Mouse (Mus musculus) ZHBTc4 (cell line): ENCODE data around the gene Rapgef3.
A peak's percentile ranks its signal among the peaks of the same experiment; 100 is the strongest.

ENCODE experiments used
- DNase-seq: peaks from one replicate; pipeline ENCODE4 v3.0.0-alpha.2; 2011; ENCODE audit warnings: low read depth, low spot score

Gene Rapgef3

DNA sequence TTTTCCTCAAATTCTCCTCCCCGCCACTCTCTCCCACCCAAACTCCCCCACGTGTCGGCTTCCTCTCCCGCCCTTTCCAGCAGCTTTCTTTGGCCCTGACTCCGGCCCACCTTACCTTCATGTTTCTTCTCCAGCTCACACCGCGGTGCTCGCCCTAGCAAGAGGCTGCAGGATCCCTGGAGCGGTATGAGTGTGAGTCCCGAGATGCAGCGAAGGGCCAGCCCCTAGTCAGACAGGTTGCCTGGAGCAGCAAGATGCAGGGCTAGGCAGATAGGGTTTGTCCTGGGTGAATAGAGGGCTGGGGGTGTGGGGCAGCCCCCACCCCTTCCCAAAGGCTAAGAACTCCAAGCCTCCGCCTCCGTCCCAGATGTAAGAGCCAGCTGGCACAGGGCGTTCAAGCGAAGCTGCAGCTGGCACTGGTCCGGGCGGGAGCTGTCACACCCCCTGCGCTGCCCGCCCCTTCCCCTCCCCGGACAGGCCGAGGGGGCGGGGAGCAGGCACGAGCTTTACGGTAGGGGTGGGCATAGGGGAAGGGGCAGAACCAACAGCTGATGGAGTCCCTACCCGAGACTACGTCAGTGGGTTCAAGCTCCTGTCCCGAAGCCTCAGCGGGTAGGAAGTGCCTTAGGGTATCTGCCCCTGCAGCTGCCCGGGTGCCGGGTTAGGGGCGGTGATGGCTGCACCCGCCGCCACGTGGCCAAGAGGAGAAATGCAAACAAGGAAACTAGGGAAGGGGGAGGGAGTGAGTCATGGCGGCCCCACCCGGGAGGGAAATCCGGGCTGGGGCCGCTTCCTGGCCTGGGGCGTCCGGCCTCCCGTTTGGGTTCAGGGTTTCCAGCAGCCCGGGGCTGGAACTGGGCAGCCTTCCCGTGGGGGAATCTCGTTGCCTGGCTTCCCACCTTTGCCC lies at the start of gene Rapgef3:
Rapgef3 (minus strand) TSS at position 693 of the 907 bp plus-strand sequence.
- peak; percentile 88 for DNase-seq

DNA sequence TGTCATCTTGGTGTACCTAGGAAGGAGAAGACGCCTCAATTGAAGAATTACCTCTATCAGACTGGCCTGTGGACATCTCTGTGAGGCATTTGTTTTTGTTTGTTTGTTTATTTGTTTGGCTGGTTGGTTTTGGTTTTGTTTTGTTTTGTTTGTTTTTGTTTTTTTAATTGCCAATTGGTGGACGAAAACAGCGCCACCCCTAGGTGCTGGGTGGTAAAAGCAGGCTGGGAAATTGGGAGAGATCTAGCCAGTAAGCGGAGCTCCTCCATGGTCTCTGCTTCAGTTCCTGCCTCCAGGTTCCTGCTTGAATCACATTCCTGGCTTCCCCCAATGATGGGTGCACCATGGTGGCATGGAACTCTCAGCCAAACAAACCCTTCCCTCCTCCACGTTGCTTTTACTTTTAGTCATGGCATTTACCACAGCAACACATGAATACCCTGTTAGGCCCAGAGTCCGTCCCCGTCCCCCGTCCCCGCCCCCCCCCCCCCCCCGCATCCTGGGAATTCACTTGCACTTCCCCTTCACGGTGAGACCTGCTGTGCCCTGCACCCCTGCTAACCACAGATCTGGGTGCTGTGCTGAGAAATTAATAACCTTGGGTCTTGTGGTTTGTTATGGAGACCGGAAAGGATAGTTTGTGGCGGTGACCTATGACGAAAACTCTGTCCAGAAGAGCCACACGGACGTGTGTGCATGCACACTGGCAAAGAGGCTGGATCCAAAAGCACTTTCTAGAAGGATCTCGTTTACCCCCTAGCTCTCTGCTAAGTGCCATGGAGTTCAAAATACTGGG lies 48.6 kb upstream of the Rapgef3 start:
- no peak for DNase-seq

DNA sequence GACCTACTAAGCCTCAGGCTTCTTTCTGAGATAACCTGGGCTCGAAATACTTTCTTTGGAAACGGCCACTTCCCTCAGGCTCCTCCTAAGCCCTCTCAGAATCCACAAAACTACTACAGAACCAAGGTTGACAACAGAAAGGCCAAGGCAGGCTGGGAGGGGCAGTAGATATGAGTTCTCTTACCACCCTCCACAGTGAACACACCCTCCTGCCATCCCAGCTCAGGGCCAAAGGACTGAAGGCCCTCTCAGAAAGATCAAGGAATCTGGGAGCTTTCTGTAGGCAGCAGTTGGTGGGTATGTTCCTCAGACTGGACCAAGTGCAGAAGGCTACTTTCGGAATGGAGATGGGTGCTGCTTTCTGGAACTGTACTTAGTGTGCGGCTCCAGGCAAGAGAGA lies 47.5 kb upstream of the Rapgef3 start:
- no peak for DNase-seq

DNA sequence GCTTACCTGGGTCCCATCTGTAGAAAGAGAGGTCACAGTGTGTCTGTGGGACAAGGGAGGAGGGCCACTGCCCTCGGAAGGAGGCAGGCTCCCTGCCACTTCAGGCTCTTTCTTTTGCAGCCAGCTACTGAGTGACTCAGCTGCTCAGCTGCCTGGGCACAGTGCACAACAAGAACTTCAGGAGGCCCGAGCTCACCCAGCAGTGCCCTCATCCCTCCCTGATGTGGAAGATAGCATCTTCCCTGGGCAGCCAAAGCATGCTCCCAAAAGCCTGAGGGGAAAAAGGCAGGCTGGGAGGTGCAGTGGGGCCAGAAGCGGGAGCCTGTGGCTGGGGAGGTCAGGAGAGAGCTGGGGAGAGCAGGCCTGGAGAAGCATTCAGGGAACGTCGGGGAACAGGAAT lies 46.9 kb upstream of the Rapgef3 start:
- DNase-seq: no peak

DNA sequence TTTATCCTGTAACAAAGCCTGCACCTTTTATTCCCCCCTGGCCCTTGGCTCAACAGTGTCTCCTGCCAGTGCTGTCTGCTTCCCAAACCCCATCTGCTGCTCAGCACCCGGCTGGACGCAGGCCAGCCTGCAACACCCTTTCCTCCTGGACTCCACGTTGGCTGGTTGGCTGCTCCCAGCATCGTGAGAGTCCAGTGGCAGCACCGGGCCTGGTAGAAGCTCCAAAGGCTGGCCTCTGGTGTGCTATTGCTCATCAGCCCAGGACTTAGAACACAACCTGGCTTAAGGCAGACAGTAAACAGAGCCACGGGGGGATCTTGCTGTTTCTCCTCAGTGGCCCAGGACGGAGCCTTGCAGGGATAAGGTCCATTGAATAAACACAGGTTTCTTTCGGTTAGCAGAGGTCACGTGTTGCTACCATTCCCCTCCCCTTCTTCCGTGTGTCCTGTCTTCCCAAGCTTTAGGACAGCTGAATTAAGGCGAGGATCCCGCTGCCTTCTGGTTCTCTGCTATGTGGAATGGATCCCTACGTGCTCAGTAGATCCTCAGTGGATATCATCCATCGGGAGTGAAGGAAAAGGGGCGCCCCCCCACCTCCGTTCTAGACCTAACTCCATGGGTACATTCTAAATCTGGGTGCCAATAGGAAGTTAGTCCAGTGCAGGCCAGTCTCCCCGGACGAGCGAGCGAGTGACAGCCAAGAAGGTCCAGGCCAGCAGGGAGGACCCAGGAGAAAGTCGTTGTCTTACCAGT lies 45.9 kb upstream of the Rapgef3 start:
- DNase-seq: no peak

DNA sequence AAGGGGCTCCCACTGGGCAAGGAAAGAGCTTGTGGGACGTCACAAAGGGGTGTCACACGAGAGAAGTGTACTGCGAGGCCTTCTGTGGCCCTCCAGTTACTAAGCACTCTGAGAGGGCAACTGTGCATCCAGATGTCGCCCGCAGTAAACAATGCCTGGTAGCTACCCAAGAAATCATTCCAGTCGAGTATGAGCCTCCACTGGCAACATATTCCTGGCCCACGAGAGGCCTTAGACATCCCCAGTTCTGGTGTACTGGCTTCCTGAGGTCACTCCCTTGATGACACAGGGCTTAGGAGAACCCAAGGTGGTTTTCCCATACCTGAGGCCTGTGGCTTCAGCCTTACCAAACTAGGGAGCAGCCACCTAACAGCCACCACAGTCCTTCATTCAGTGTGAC lies 45.1 kb upstream of the Rapgef3 start:
- no peak for DNase-seq

DNA sequence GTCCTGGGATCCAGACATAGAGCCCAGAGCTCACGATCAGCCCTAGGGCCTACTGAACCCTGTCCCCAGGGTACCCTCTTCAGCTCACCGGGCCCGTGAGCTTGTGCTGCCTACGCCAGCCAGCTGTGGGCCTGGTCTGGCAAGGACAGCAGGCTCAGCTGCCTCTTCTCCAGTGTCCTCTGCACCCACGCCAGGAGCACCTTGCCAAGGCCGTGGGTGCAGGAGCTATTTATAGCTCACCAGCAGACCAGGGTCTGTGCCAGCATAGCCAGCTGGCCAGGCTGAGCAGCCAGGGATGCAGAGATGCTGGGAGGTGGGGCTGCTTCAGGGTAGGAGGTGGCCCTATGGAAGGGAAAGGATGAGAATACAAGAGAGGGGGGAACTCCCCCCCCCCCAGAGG lies 44.4 kb upstream of the Rapgef3 start:
- no peak for DNase-seq

DNA sequence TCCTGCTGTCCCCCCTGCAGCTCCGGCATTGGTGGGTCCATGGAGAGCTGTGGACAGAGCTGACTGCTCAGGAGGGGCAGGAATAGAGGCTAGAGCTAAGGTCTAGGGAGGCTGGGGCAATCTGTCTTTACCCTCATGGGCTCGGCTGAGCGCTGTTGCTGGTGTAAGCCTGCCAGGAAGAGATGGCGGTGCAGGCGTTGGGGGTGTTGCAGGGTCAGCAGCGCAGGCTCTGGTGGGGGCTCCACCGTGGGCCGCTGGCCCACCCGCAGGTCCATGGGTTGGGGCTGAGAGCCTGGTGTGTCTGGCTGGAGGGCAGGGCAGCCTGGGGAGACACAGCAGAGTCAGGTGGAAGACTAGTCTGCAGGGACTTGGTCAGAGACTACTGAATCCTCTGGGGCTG lies 43.5 kb upstream of the Rapgef3 start:
- no peak for DNase-seq

DNA sequence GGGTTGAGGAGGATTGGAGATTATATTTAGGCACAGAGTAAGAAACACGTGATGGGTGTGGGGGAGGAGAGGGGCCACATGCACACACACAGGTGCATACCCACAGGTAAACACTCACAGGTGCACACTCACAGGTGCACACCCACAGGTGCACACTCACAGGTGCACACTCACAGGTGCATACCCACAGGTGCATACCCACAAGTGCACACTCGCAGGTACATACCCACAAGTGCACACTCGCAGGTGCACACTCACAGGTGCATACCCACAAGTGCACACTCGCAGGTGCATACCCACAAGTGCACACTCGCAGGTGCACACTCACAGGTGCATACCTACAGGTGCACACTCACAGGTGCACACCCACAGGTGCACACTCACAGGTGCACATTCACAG lies 42.6 kb upstream of the Rapgef3 start:
- no peak for DNase-seq

DNA sequence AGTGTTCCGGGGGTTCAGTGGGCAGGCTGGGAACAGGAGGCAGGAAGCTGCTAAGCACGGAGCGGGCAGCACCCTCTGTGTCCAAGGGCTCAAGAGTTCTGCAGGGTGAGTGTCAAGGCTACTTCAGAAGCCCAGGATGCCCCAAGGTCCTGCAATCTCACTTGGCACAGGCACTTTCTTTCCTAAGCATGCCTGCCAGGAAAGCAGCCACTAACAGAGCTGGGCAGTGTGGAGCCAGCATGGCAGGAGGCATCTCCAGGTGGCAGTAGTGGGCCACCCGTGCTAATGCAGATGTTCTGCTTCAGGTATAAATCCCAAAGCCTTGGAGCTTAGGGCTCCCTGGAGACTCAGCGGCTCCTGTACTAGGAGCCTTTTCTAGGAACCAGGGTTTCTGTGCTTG lies 42.2 kb upstream of the Rapgef3 start:
- DNase-seq: no peak

DNA sequence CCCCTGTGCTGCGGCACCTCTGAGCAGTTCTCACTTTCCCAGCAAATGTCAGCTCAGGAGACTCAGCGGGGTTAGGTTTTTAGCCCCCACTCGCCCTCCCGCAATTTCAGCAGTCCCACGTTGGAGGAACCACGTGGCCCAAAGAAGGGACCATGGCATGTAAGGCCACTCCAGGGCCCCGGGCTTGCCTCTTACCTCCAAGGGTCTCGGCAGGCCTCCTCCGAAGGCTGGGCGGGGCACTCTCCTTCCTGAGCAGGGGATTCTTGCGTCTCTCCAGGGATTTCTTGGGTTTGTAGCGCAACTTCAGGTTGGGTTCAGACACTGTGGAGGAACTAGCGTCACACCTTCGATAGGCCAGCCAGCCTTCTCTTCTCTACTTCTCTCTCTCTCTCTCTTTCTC lies 41.4 kb upstream of the Rapgef3 start:
- no peak for DNase-seq

DNA sequence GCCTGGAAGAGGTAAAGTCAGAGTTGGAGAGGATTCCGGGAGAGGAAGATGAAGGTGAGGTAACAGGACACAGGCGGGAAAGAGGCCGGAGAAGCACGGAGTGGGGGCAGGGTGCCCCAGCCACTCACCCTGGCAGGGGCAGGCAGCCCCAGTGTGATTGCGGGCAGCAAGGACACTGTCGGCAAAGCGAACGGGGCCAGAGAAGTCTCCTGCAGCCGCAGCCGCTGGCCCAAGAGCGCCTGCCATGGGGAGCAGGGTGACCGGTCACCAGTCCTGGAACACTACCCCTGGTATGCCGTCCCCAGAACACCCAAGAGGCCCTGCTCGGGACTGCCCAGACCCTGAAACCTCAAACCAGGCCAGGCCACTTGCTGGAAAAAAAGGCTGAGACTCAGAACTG lies 40.8 kb upstream of the Rapgef3 start:
- no peak for DNase-seq

DNA sequence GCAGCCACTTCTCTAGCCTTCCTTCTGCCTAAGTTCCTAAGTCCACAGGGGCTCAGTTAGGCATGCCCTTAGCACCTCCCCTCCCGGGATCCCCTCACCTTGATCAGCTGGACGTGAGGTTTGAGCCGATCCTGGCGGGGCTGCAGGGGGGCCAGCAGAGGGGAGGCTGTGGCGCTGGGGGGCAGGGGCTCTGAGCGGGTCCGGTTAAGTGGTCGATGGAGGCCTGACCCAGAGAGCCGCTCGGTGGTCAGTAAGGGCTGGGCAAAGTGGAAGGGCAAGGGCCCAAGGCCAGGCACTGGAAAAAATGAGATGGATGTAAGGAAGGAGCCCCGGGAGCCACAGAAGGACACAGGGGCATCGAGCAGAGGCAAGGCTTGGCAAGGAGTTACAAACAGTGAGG lies 40.1 kb upstream of the Rapgef3 start:
- no peak for DNase-seq

DNA sequence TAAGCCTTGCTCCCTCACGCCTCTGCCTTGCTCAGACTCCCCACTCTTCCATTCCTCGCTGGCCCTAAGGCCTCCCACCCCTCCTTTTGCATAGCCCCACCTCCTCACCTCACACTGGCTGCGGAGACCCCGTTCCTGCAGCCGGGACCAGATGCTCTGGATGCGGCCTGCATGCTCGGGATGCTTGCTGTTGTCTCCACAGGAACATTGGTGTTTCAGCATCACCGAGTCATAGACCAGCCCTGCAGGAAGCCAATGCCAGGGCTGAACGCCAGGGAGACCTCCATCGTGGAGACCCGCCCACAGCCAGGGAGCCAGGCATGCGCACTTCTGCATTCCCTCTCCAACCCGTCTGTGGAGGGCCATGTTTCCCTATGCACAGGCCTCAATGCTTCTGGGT lies 34.8 kb upstream of the Rapgef3 start:
- peak; percentile 87 for DNase-seq

DNA sequence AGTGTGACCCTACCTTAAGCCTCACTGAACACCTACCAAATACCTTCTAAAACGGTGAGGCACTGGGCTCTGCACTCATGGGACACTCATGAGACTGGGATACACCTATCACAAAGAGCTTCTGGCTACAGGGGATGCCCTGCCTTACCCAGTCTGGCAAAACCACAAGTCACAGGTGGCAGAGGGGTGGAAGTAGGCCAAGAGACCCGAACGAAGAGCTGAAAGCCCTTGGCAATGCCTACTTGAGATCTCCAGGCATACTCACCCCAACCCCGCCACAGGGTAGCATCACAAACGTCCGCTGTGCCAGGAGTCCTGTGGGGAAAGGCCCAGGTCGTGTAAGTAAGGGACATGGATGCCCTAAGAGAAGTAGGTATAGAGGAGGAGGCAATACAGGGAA lies 34.0 kb upstream of the Rapgef3 start:
- no peak for DNase-seq

DNA sequence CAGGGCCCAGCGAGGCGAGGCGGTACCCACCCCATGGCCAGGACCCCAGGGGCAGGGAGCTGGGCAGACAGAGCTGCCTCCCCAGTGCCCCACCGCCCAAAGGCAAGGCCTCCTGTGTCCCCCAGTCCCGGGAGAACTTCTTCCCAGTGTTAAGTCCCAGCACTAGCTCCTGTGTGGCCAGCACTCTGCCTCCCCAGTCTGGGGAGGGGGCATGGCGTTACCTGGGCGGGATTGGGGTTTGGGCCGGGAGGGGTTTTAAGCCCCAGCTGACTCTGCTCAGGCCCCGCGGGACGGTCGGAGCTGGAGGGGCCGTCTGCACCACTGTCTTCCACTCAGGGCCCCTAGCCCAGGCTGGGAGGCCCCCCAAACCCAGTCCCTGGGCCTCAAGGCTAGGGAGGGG lies 33.1 kb upstream of the Rapgef3 start:
- DNase-seq: no peak

DNA sequence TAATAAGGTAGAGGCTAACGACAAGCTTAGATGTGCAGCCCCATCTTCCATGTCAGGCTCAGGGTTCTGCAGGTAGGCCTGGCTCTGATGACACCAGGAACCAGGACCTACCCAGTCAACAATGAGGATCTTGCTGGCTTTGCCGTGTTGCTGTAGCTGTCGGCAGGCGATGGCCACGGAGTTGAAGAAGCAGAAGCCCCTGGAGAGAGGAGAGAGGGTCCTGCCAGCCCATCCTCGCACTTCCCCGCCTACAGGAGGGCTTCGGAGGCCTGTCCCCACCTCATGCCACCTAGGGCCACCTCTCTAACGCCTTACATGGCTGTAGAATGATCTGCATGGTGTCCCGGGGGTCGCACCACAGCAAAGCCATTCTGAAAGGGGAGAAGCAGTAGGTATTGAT lies 31.7 kb upstream of the Rapgef3 start:
- DNase-seq: no peak

DNA sequence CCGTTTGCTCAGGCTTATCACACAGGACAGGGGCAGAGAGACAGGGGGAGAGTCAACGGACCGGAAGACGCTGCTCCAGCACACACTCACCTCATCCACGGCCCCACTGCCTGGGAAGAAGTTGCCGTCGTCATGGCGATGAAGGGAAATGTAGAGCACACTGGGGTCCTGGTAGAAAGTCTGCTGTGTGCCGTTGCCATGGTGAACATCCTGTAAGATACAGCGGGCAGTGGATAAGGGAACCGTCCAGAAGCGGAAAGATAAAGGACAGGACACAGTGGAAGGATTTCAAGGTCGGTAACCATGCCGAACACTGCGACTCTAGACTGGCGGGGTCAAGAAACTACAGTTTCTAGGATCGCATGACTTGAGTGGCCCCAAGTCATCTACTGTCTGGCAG lies 30.4 kb upstream of the Rapgef3 start:
- no peak for DNase-seq

DNA sequence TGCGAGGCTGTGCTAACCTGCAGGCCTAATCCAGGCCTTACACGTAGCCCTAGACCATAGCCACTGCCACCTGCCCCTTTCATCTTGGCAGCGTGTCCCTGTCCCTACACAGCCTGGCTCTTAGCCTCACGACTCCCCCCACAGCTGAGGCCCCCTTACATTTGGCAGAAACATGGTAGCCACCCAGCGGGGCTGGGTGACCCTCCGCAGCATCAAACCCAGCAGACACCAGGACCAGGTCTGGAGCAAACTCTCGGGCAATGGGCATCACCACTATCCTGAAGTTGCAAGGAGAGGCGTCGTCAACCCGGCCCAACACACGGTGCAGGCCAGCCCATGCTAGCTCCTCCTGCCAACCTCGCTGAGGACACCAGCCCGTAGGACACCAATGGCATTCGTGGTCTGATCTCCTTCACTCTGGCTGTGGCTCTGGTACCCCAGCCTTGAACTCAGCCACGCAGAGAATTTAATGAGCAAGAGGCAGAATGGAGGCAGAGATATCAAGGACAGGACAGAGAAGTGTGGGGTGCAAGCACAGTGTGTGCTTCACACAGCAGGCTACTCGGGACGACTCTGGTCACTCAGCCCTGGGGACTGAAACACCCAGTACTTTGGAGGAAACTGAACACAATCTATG lies 29.0 kb upstream of the Rapgef3 start:
- no peak for DNase-seq

DNA sequence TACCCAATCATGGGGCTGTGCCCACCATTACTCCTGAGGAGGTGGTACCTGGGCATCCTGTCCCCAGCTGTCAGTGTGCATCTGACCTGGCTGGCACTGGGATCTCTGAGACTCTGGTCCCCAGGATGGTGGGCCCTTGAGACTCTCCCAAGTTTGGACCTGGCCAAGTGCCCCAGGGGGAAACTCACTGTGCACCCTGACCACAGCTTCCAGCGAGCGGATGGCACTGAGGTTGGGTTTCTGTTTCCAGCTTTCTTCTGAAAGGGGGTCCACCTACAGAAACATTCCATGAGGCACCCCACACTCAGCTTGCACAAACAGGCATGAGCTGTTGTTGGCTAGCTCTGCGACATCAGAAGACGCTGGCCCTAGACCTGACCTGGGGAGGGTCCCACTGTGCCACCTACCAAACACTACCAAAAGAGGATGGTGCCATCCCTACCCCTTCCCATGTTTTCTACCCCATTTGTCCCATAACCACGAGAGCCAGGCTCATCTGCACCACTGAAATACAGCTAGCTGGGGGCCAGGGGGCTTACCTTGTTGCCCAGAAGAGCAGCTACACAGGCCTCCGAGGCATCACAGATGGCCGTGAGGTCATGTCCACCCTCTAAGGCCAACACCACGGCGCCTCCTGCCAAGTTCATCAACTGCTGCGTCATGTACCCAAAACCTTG lies 27.9 kb upstream of the Rapgef3 start:
- no peak for DNase-seq

DNA sequence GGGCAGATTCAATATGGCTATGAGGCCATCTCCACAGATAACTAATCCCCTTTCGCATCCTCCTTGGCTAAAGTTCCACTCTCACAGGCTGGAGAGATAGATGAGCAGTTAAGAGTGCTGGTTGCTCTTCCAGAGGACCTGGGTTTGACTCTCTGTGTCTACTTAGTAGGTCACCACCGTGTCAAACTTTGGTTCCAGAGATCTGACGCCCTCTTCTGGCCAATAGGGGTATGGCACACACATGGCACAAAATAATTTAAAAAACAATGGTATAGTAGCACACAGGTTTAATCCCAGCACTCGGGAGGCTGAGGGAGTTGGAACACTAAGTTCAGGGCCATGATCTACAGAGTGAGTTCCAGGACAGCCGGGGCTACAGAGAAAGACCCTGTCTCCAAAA lies 26.5 kb upstream of the Rapgef3 start:
- peak; percentile 70 for DNase-seq
